Mouse (Mus musculus): ENCODE measurements at regions not wholly inside any gene's neighbourhood (a gene's known extent, or its start where the extent isn't known, plus 50 kb on each side); places are given as distances from the start of the nearest gene placed in this dataset.

GRCm38 (mm10) chr7:129091441-129091840, 165.4 kb upstream of the Plpp4 start:
- TF ChIP-seq POLR2A (IDR thresholded peaks at IDR 0.05; ENCODE audit: insufficient read depth, low read length), result no peak
- no peak for TF ChIP-seq CTCF (IDR thresholded peaks at IDR 0.05; ENCODE audit: low read depth, low read length)
- no peak for TF ChIP-seq EP300 (IDR thresholded peaks at IDR 0.05; ENCODE audit: insufficient read depth, low read depth, low read length)
